Mouse (Mus musculus): ENCODE data around the gene Gm20388. TPM values are rescaled to one million over a fixed set of nuclear protein-coding genes. Genes with fewer than 3 reads are reported as not detected.
A peak's percentile ranks its signal among the peaks of the same experiment; 100 is the strongest.

Gm20388 gene
- total and polyA plus RNA-seq, 3 experiments: 0.02 to 0.05 TPM; not detected in 1

DNA sequence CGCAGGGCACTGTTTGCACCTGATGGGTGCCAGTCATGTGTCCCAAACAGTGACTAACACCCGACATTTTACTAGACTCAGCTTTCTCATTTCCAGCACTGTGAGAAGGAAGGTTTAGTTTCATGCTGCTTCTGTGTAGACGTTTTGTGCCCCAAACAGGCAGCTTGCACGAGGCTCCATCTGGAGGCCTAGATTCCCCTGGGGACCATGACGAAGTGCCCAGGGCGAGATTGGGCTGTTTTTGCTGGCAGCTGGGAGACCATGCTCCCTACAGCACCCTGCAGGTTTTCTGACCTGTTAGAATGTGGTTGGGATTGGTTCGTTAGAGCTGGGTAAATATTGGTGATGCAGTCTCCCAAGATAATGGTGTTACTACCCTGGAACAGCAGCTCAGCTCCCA is 3760.1 kb downstream of the Gm20388 start:
- Histone ChIP-seq H3K27me3 (ENCODE audit: insufficient read depth, low read length) (peaks cover 2% of the 10 kb centered on the region; the same call in 1 of the 2 replicates), H3K9me3 (replicated peaks) (peaks cover 51% of the 10 kb centered on the region), H3K36me3 (replicated peaks) (no peaks in the 10 kb centered on the region), H3K4me1 (ENCODE audit: insufficient read depth, low read depth, low read length) (no peaks in the 10 kb centered on the region), H3K4me3 (ENCODE audit: low read depth, low read length) (no peak overlapping the region)
- no peak for DNase-seq (ENCODE audit: low spot score)
- TF ChIP-seq TAL1 (conservative IDR thresholded peaks at IDR 0.05; ENCODE audit: low read depth, low read length) (no peak), GATA2 (IDR thresholded peaks at IDR 0.05; ENCODE audit: borderline replicate concordance, low read depth, low read length) (no peak), CTCF (IDR thresholded peaks at IDR 0.05; ENCODE audit: low read depth, low read length) (no peak), GATA1 (IDR thresholded peaks at IDR 0.05; ENCODE audit: borderline replicate concordance, low read length) (no peak), POLR2AphosphoS5 (IDR thresholded peaks at IDR 0.05; ENCODE audit: insufficient replicate concordance, low read depth, low read length) (no peak)
- no peak for ATAC-seq (ENCODE audit: extremely low read depth, insufficient number of reproducible peaks, low FRiP score, poor library complexity, severe bottlenecking)

GRCm38 (mm10) chr8:123671454-123671853 is 3760.8 kb downstream of the Gm20388 start:
- TF ChIP-seq CTCF (IDR thresholded peaks at IDR 0.05; ENCODE audit: low read depth, low read length) (no peak), GATA2 (IDR thresholded peaks at IDR 0.05; ENCODE audit: borderline replicate concordance, low read depth, low read length) (no peak), TAL1 (conservative IDR thresholded peaks at IDR 0.05; ENCODE audit: low read depth, low read length) (no peak), GATA1 (IDR thresholded peaks at IDR 0.05; ENCODE audit: borderline replicate concordance, low read length) (no peak), POLR2AphosphoS5 (IDR thresholded peaks at IDR 0.05; ENCODE audit: insufficient replicate concordance, low read depth, low read length) (no peak)
- ATAC-seq (ENCODE audit: extremely low read depth, insufficient number of reproducible peaks, low FRiP score, poor library complexity, severe bottlenecking): no peak
- H3K36me3 ChIP-seq (replicated peaks): no peaks in the 10 kb centered on the region

GRCm38 (mm10) chr8:123672648-123673047 is 3762.0 kb downstream of the Gm20388 start:
- Histone ChIP-seq H3K4me1 (ENCODE audit: insufficient read depth, low read depth, low read length) (no peaks in the 10 kb centered on the region), H3K36me3 (replicated peaks) (no peaks in the 10 kb centered on the region), H3K9me3 (replicated peaks) (peaks cover 47% of the 10 kb centered on the region), H3K4me3 (ENCODE audit: low read depth, low read length) (no peak overlapping the region), H3K27me3 (ENCODE audit: insufficient read depth, low read length) (peaks cover 2% of the 10 kb centered on the region; the same call in 1 of the 2 replicates)
- DNase-seq (ENCODE audit: low spot score): no peak
- no peak for TF ChIP-seq TAL1 (conservative IDR thresholded peaks at IDR 0.05; ENCODE audit: low read depth, low read length)
- no peak for TF ChIP-seq POLR2AphosphoS5 (IDR thresholded peaks at IDR 0.05; ENCODE audit: insufficient replicate concordance, low read depth, low read length)
- no peak for TF ChIP-seq GATA1 (IDR thresholded peaks at IDR 0.05; ENCODE audit: borderline replicate concordance, low read length)
- no peak for TF ChIP-seq GATA2 (IDR thresholded peaks at IDR 0.05; ENCODE audit: borderline replicate concordance, low read depth, low read length)
- ATAC-seq (ENCODE audit: extremely low read depth, insufficient number of reproducible peaks, low FRiP score, poor library complexity, severe bottlenecking): peak; percentile 8; the same call in 1 of the 2 replicates

More at GRCm38 (mm10) chr8:123671454-123671853, 3760.8 kb downstream of the Gm20388 start:
- Histone ChIP-seq H3K27me3 (ENCODE audit: insufficient read depth, low read length) (peaks cover 2% of the 10 kb centered on the region; the same call in 1 of the 2 replicates), H3K4me1 (ENCODE audit: insufficient read depth, low read depth, low read length) (no peaks in the 10 kb centered on the region), H3K4me3 (ENCODE audit: low read depth, low read length) (no peak overlapping the region), H3K9me3 (replicated peaks) (peaks cover 49% of the 10 kb centered on the region)
- DNase-seq (ENCODE audit: low spot score): no peak

DNA sequence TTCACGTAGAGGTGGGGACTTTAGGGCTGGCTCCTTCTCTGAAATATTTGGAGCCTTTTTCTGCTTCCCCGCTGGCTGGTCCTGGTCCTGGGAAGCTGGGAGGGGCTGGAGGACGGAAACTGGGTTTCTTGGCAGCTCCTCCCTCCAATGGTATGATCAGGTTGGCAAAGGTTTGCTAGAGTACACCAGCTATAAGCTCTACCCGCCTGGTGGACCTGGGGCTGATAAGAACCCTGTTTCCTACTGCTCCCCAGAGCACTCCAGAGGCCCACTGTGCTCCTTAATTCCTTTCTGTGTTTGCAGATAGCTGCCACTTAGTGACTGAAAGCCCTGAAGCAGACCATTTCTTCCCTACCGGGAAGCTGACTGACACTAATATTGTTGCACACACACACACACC is 3765.0 kb downstream of the Gm20388 start:
- TF ChIP-seq POLR2AphosphoS5 (IDR thresholded peaks at IDR 0.05; ENCODE audit: insufficient replicate concordance, low read depth, low read length) (no peak), CTCF (IDR thresholded peaks at IDR 0.05; ENCODE audit: low read depth, low read length) (no peak), GATA2 (IDR thresholded peaks at IDR 0.05; ENCODE audit: borderline replicate concordance, low read depth, low read length) (no peak), GATA1 (IDR thresholded peaks at IDR 0.05; ENCODE audit: borderline replicate concordance, low read length) (no peak), TAL1 (conservative IDR thresholded peaks at IDR 0.05; ENCODE audit: low read depth, low read length) (no peak)
- ATAC-seq (ENCODE audit: extremely low read depth, insufficient number of reproducible peaks, low FRiP score, poor library complexity, severe bottlenecking): no peak
- H3K27me3 ChIP-seq (ENCODE audit: insufficient read depth, low read length): peaks cover 6% of the 10 kb centered on the region; the same call in 1 of the 2 replicates

DNA sequence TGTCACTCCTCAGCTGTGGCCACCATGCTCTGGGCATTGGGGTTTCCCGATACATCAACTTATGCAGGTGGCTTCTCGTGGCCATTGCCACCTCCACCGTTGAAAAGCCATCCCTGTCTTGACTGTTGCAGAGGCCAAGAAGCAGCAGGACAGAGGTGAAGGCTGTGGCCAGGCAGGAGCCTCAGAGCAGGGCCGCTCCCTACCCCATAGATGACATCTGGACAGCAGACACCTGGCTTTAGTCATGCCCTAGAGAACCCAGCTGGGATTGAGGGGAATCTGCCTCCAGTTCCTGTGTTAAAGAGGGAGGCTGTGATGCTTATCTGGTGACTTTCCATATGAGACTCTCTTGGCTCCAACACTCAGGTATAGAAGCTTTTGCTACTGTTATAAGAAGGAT is 3767.7 kb downstream of the Gm20388 start:
- Histone ChIP-seq H3K4me3 (ENCODE audit: low read depth, low read length) (no peak overlapping the region), H3K9me3 (replicated peaks) (peaks cover 33% of the 10 kb centered on the region), H3K27me3 (ENCODE audit: insufficient read depth, low read length) (0 out of 2 replicates have a peak, but pooled peaks cover 4% of the 10 kb centered on the region), H3K36me3 (replicated peaks) (no peaks in the 10 kb centered on the region), H3K4me1 (ENCODE audit: insufficient read depth, low read depth, low read length) (no peaks in the 10 kb centered on the region)
- no peak for ATAC-seq (ENCODE audit: extremely low read depth, insufficient number of reproducible peaks, low FRiP score, poor library complexity, severe bottlenecking)
- DNase-seq (ENCODE audit: low spot score): no peak
- no peak for TF ChIP-seq GATA1 (IDR thresholded peaks at IDR 0.05; ENCODE audit: borderline replicate concordance, low read length)
- TF ChIP-seq GATA2 (IDR thresholded peaks at IDR 0.05; ENCODE audit: borderline replicate concordance, low read depth, low read length): no peak
- no peak; the same call in 1 of the 2 replicates for TF ChIP-seq POLR2AphosphoS5 (IDR thresholded peaks at IDR 0.05; ENCODE audit: insufficient replicate concordance, low read depth, low read length)
- no peak for TF ChIP-seq TAL1 (conservative IDR thresholded peaks at IDR 0.05; ENCODE audit: low read depth, low read length)
- TF ChIP-seq CTCF (IDR thresholded peaks at IDR 0.05; ENCODE audit: low read depth, low read length): no peak

More for the DNA sequence above, 3765.0 kb downstream of the Gm20388 start:
- H3K9me3 ChIP-seq (replicated peaks): peaks cover 43% of the 10 kb centered on the region
- no peaks in the 10 kb centered on the region for H3K4me1 ChIP-seq (ENCODE audit: insufficient read depth, low read depth, low read length)
- H3K4me3 ChIP-seq (ENCODE audit: low read depth, low read length): no peak overlapping the region
- no peak for DNase-seq (ENCODE audit: low spot score)
- no peaks in the 10 kb centered on the region for H3K36me3 ChIP-seq (replicated peaks)

DNA sequence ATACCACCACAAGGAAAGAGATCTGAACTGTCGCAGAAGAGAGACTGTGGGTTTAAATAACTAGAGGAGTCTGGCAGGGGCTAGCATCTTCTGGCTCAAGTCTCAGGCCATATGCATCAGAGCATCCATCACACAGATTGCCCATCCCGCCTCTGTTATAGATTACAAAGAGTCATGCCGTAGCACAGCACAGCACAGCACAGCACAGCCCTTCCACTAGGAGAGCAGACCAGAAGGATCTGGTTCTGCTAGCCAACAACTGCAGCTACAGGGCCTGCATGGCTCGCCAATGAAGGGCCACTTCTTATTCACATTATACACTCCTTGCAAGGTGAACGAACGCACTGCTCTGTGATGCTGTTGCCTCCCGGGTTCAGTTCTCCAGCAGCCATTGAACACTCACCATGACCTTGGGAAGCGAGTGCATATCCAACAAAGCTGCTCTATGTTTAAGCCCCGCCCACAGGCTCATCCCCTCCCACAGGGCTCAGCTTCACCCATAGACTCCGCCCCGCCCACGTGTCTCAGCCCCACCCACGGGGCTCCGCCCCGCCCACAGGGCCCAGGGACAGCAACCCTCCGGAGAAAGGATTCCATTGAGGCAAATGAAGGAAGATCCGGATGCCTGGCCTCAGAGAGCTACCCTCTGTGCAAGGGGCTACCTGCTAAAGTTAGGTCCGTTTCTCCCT is 3771.6 kb downstream of the Gm20388 start:
- H3K36me3 ChIP-seq (replicated peaks): no peaks in the 10 kb centered on the region
- DNase-seq (ENCODE audit: low spot score) (no peak), ATAC-seq (ENCODE audit: extremely low read depth, insufficient number of reproducible peaks, low FRiP score, poor library complexity, severe bottlenecking) (no peak)
- 0 out of 2 replicates have a peak, but pooled peaks cover 4% of the 10 kb centered on the region for H3K27me3 ChIP-seq (ENCODE audit: insufficient read depth, low read length)
- H3K4me3 ChIP-seq (ENCODE audit: low read depth, low read length): no peak overlapping the region
- no peaks in the 10 kb centered on the region for H3K4me1 ChIP-seq (ENCODE audit: insufficient read depth, low read depth, low read length)
- TF ChIP-seq TAL1 (conservative IDR thresholded peaks at IDR 0.05; ENCODE audit: low read depth, low read length): no peak
- peaks cover 40% of the 10 kb centered on the region for H3K9me3 ChIP-seq (replicated peaks)

All from G1E (cell line).